Mouse (Mus musculus): ENCODE measurements around the gene Col4a1. TPM values are rescaled to one million over a fixed set of nuclear protein-coding genes. Genes with fewer than 3 reads are reported as not detected.

Col4a1 gene
- total RNA-seq, 4 experiments from 2014 or later, result 34.9 to 38.4 (median 36.1) TPM

- DNase-seq (ENCODE audit: low spot score in 2 of 2), result no peak
Measured at GRCm38 (mm10) chr8:11182148-11182484, 130.5 kb downstream of the Col4a1 start.

- DNase-seq (ENCODE audit: low spot score in 2 of 2), result no peak
Measured at GRCm38 (mm10) chr8:11181420-11182147, 131.0 kb downstream of the Col4a1 start.

DNA sequence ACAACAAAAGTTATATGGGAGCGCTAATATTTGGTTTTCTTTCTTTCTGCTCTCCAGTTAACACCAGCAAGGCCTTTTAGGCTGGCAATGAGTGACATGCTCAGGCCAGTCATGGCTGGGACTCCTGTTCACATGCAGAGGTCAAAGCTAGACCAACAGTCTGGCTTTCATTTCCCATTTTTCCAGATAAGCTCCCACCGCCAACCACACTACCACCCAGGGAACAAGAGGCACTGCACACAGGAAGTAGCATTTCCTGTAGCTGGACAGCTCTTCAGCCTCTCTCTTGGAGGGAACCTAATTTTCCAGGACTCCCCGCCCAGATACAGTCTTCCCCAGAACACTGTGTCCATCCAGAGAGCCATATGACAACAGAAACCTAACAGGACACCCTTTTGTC, 132.8 kb downstream of the Col4a1 start:
- no peak for DNase-seq (ENCODE audit: low spot score in 2 of 2)

- DNase-seq (ENCODE audit: low spot score in 2 of 2), result no peak
Measured at GRCm38 (mm10) chr8:11176393-11176792, 136.2 kb downstream of the Col4a1 start.

- no peak for DNase-seq (ENCODE audit: low spot score in 2 of 2)
Measured at GRCm38 (mm10) chr8:11173284-11174191, 139.1 kb downstream of the Col4a1 start.

DNA sequence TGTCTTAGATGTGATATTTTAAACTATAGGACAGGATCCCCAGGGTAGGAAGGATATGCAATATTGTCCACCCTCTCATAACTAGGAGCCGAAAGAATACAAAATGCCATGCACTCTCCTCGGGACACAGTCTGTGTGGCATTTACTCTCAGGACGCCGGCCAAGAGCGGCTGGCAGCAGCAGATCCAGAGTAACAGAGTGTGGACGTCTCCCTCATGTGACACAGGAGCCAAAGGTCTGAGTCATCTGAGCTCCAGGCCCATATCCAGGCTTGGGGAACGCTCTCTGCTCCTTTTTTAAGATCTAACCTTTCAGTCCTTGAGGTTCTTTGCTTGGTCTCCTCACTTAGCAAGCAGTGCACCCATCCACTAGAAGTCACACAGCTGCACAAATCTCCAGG, 141.1 kb downstream of the Col4a1 start:
- no peak for DNase-seq (ENCODE audit: low spot score in 2 of 2)

GRCm38 (mm10) chr8:11169383-11169782, 143.2 kb downstream of the Col4a1 start:
- DNase-seq (ENCODE audit: low spot score in 2 of 2), result no peak

GRCm38 (mm10) chr8:11168780-11169179, 143.8 kb downstream of the Col4a1 start:
- no peak for DNase-seq (ENCODE audit: low spot score in 2 of 2)

DNA sequence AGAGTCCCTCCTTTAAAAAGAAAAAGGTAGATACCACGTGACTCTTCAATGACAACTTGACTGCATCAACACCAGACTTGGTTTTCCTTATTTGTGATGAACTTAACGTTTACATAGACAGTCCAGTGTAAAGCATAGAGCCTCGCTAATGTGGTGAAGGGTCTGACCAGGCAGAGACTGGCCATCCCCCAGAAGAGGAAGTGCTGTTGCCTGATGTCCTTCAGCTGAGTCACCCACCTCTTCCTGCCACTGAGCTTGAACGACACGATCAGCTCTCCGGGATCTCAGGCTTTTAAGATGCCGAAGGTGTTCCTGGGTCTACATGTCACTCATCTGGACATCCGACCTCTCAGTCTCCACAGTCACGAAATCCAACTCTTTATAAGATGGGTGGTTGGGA, 144.7 kb downstream of the Col4a1 start:
- no peak for DNase-seq (ENCODE audit: low spot score in 2 of 2)

DNA sequence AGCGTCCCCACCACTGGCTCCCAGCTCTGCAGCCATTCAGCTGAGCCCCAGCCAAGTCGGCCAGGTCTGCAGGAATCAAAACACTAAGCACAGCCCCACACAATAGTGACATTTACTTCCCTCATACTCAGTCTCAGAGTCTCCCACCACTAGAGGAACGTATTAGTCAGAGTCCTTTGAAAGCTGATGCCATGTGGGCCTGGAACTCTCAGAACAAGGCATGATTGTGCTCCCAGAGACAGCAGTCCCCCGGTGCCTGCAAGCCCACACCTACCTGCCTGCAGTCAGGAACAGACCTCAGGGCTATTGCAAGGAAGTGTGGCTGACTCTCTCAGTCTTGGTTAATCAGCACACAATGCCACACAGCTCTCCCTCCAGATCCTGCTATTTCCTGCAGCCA, 147.0 kb downstream of the Col4a1 start:
- no peak for DNase-seq (ENCODE audit: low spot score in 2 of 2)

- DNase-seq (ENCODE audit: low spot score in 2 of 2), result no peak
Measured at GRCm38 (mm10) chr8:11156319-11156692, 156.3 kb downstream of the Col4a1 start.

GRCm38 (mm10) chr8:11155579-11156318, 156.9 kb downstream of the Col4a1 start:
- no peak for DNase-seq (ENCODE audit: low spot score in 2 of 2)

GRCm38 (mm10) chr8:11150268-11150667, 162.4 kb downstream of the Col4a1 start:
- DNase-seq (ENCODE audit: low spot score in 2 of 2), result no peak

- DNase-seq (ENCODE audit: low spot score in 2 of 2), result no peak
Measured at GRCm38 (mm10) chr8:11149201-11149810, 163.3 kb downstream of the Col4a1 start.

GRCm38 (mm10) chr8:11148797-11149196, 163.8 kb downstream of the Col4a1 start:
- no peak for DNase-seq (ENCODE audit: low spot score in 2 of 2)

Other genes with a start within 250 kb of the Col4a1 start
- gene Col4a2, start within 50 bp of the Col4a1 start, total RNA-seq (2022), result 10 to 100 TPM; 39.6 to 55.5 (median 43.9) TPM
- gene Rab20, start 165.9 kb upstream of the Col4a1 start, total RNA-seq (2022), result 1 to 10 TPM in 1 of 4 experiments, under 1 TPM in 2, not detected in 1; 0.31 to 2.8 (median 0.90) TPM
- gene Naxd, start 184.7 kb upstream of the Col4a1 start, total RNA-seq (2022), result 10 to 100 TPM; 57.5 to 64.5 (median 63.5) TPM
- 10 to 100 TPM; 25.6 to 31.8 (median 27.4) TPM for gene Cars2, start 238.0 kb upstream of the Col4a1 start, total RNA-seq (2022)
- 10 to 100 TPM; 35.7 to 43.2 (median 41.5) TPM for gene Ing1, start 242.7 kb upstream of the Col4a1 start, total RNA-seq (2022)